17 mouse cellular contexts compared by ENCODE assay signal in the genomic region with DNA sequence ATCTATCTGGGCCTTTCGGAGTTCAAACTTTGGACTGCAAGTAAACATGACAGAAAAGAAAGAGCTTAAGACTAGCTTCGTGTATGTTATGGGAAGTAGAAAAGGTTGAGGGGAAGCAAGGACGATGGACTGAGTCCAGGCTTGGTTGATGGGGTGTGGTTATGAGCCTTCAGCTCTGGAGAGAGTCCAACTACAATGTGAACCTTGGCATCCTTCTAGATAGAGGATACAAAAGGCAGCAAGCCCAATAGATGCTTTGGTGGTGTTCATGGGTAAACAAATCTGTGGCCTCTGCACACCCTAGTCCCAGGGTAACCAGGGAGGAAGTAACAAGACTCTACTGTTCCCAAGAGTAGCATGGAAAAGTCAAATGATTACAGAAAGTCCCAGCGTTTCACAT. TPM values are rescaled to one million over a fixed set of nuclear protein-coding genes. Genes with fewer than 3 reads are reported as not detected.
DNase-seq lines count a peak whose midpoint lies in the region; ATAC-seq and TF ChIP-seq lines count a peak whose summit lies in the region.
"Had no signal": no experiment of that assay in that cellular context is flagged by ENCODE, and none has a peak within 500 bp of the region (broad histone marks: within the 10 kb centered on the region; RNA-seq: fewer than 3 reads in every experiment).

No protein-coding gene starts in this region.

- no peak for TF ChIP-seq CTCF in left cerebral cortex, adult 2 months (IDR thresholded peaks at IDR 0.05)

- no peak overlapping the region for H3K9ac ChIP-seq in intestine, embryonic 14.5 days (ENCODE audit: low read length)
- H3K9ac ChIP-seq in forebrain, embryonic 16.5 days (replicated peaks; ENCODE audit: low read depth, low read length): no peak overlapping the region
- no peak overlapping the region for H3K9ac ChIP-seq in midbrain, embryonic 14.5 days (replicated peaks; ENCODE audit: low read length)
- H3K9ac ChIP-seq: embryonic facial prominence, embryonic 12.5 days; forebrain, postnatal 0 days; limb, embryonic 12.5 days had no signal

- peaks cover 19% of the 10 kb centered on the region for H3K4me1 ChIP-seq in intestine, embryonic 14.5 days (replicated peaks; ENCODE audit: control insufficient read depth, insufficient read depth, low read length)
- H3K4me1 ChIP-seq in forebrain, embryonic 16.5 days (replicated peaks; ENCODE audit: control insufficient read depth, insufficient read depth, low read length): peaks cover 8% of the 10 kb centered on the region
- no peaks in the 10 kb centered on the region for H3K4me1 ChIP-seq in midbrain, embryonic 14.5 days (ENCODE audit: control insufficient read depth, insufficient read depth, low read length)
- H3K4me1 ChIP-seq: embryonic facial prominence, embryonic 12.5 days; limb, embryonic 12.5 days had no signal

- ATAC-seq in intestine, embryonic 14.5 days (replicated peaks; ENCODE audit: low FRiP score, low TSS enrichment, low read depth): no peak
- ATAC-seq in forebrain, embryonic 16.5 days: no peak
- ATAC-seq in midbrain, embryonic 14.5 days (ENCODE audit: low FRiP score, low TSS enrichment): no peak
- ATAC-seq: activated CD4-positive, CD25-positive, alpha-beta regulatory T cell, adult 4 months; forebrain, postnatal 0 days had no signal

- no peaks in the 10 kb centered on the region for H3K27me3 ChIP-seq in intestine, embryonic 14.5 days (replicated peaks; ENCODE audit: control insufficient read depth, insufficient read depth, low read length)
- H3K27me3 ChIP-seq in forebrain, embryonic 16.5 days (replicated peaks; ENCODE audit: control insufficient read depth, insufficient read depth, low read length): no peaks in the 10 kb centered on the region
- no peaks in the 10 kb centered on the region for H3K27me3 ChIP-seq in midbrain, embryonic 14.5 days (ENCODE audit: control insufficient read depth, insufficient read depth, low read length)
- H3K27me3 ChIP-seq: embryonic facial prominence, embryonic 12.5 days; limb, embryonic 12.5 days had no signal

- peak overlapping the region; percentile 76 for H3K27ac ChIP-seq in intestine, embryonic 14.5 days (ENCODE audit: low read depth)
- no peak overlapping the region for H3K27ac ChIP-seq in forebrain, embryonic 16.5 days (ENCODE audit: low read length)
- H3K27ac ChIP-seq in midbrain, embryonic 14.5 days (replicated peaks; ENCODE audit: low read depth, low read length): no peak overlapping the region
- H3K27ac ChIP-seq in left cerebral cortex, adult 2 months: no peak overlapping the region
- H3K27ac ChIP-seq: embryonic facial prominence, embryonic 12.5 days; heart, adult 2 months; limb, embryonic 12.5 days had no signal

- no peaks in the 10 kb centered on the region for H3K9me3 ChIP-seq in intestine, embryonic 14.5 days (ENCODE audit: control insufficient read depth, low read length)
- peaks cover 4% of the 10 kb centered on the region; the same call in 1 of the 2 replicates for H3K9me3 ChIP-seq in forebrain, embryonic 16.5 days (ENCODE audit: control insufficient read depth, low read length)
- 0 out of 2 replicates have a peak, but pooled peaks cover 3% of the 10 kb centered on the region for H3K9me3 ChIP-seq in midbrain, embryonic 14.5 days (ENCODE audit: control insufficient read depth, low read length)
- H3K9me3 ChIP-seq: embryonic facial prominence, embryonic 12.5 days; limb, embryonic 12.5 days had no signal

- H3K36me3 ChIP-seq in intestine, embryonic 14.5 days (ENCODE audit: control insufficient read depth, insufficient read depth, low read length): no peaks in the 10 kb centered on the region
- no peaks in the 10 kb centered on the region for H3K36me3 ChIP-seq in forebrain, embryonic 16.5 days (ENCODE audit: control insufficient read depth, insufficient read depth)
- H3K36me3 ChIP-seq in midbrain, embryonic 14.5 days (ENCODE audit: control insufficient read depth, insufficient read depth, low read length): no peaks in the 10 kb centered on the region
- H3K36me3 ChIP-seq: embryonic facial prominence, embryonic 12.5 days; G1E; limb, embryonic 12.5 days had no signal

- intact Hi-C loops in left cerebral cortex, adult 2 months (cut with DNase I): no loop called here

- DNase-seq in heart, adult 11 months: peak; percentile 88
- no peak for DNase-seq in heart, adult 8-10 months (ENCODE audit: low spot score)
- DNase-seq in 3T3-L1 (ENCODE audit: low read depth, low spot score): peak; percentile 24
- DNase-seq in intestine, embryonic 14.5 days (ENCODE audit: low spot score): no peak
- DNase-seq in lung, postnatal 10 days: peak; percentile 58
- no peak for DNase-seq in midbrain, embryonic 14.5 days
- DNase-seq in left cerebral cortex, adult 2 months (ENCODE audit: extremely low spot score in 1 of 2, low spot score in 2 of 2): no peak
- DNase-seq: B cell, adult 2 months; cerebellum, adult 9-10 months; forebrain, postnatal 0 days had no signal

- H3K4me3 ChIP-seq in intestine, embryonic 14.5 days (ENCODE audit: low read depth, low read length): no peak overlapping the region
- H3K4me3 ChIP-seq in forebrain, embryonic 16.5 days (replicated peaks; ENCODE audit: low read length): no peak overlapping the region
- no peak overlapping the region for H3K4me3 ChIP-seq in midbrain, embryonic 14.5 days (replicated peaks; ENCODE audit: low read depth, low read length)
- no peak overlapping the region for H3K4me3 ChIP-seq in left cerebral cortex, adult 2 months
- H3K4me3 ChIP-seq: embryonic facial prominence, embryonic 12.5 days; heart, adult 2 months; limb, embryonic 12.5 days; myocyte had no signal

- H3K4me2 ChIP-seq in intestine, embryonic 14.5 days (ENCODE audit: low read length): no peak overlapping the region
- no peak overlapping the region for H3K4me2 ChIP-seq in forebrain, embryonic 16.5 days (ENCODE audit: low read length)
- no peak overlapping the region for H3K4me2 ChIP-seq in midbrain, embryonic 14.5 days (ENCODE audit: low read length)
- H3K4me2 ChIP-seq: embryonic facial prominence, embryonic 12.5 days; limb, embryonic 12.5 days had no signal

- 50% methylated on average over 4 of the region's 4 CpGs for WGBS in intestine, embryonic 14.5 days
- 84% methylated on average over 4 of the region's 4 CpGs for WGBS in forebrain, embryonic 16.5 days
- WGBS in midbrain, embryonic 14.5 days: 91% methylated on average over 4 of the region's 4 CpGs

RNA-seq across cellular contexts. Expression of a gene that starts 14.9 kb away (rescaled TPM):
- total RNA-seq in heart, adult 8-10 months (2022): 10 to 100 TPM; 14.0 to 19.0 (median 16.8) TPM
- polyA plus RNA-seq in intestine, embryonic 14.5 days (2014; fragmentation: Nextera tagmentation; extraction: Ambion mirVana): 4.1 and 4.8 TPM in 2 replicates
- 18.4 and 20.7 TPM in 2 replicates for polyA plus RNA-seq in forebrain, embryonic 16.5 days (2015; fragmentation: Nextera tagmentation; extraction: Ambion mirVana)
- polyA plus RNA-seq in midbrain, embryonic 14.5 days (2014; fragmentation: Nextera tagmentation; extraction: Ambion mirVana): 4.5 and 5.3 TPM in 2 replicates
- 10 to 100 TPM; 17.8 to 20.2 TPM for total RNA-seq in left cerebral cortex, adult 2 months (2021)

RNA-seq across cellular contexts. Expression of a gene that starts 28.5 kb away (rescaled TPM):
- 100 to 1,000 TPM; 121 to 144 (median 138) TPM for total RNA-seq in heart, adult 8-10 months (2022)
- 20.3 and 22.8 TPM in 2 replicates for polyA plus RNA-seq in intestine, embryonic 14.5 days (2014; fragmentation: Nextera tagmentation; extraction: Ambion mirVana)
- polyA plus RNA-seq in forebrain, embryonic 16.5 days (2015; fragmentation: Nextera tagmentation; extraction: Ambion mirVana): 54.3 and 57.3 TPM in 2 replicates
- polyA plus RNA-seq in midbrain, embryonic 14.5 days (2014; fragmentation: Nextera tagmentation; extraction: Ambion mirVana): 65.0 and 83.6 TPM in 2 replicates
- 100 to 1,000 TPM; 115 to 121 TPM for total RNA-seq in left cerebral cortex, adult 2 months (2021)

Comparison
In these comparisons a context has a peak if more than half of its experiments do, and no peak if none do; other contexts are left out.
1. DNase-seq: peak in heart, adult 11 months (single experiment), 3T3-L1 (single experiment) and lung, postnatal 10 days (single experiment); none in heart, adult 8-10 months (single experiment), intestine, embryonic 14.5 days (single experiment), midbrain, embryonic 14.5 days (single experiment) and left cerebral cortex, adult 2 months (0 of 2).